Comparison of ENCODE assay signal across 19 mouse cellular contexts in the genomic region with DNA sequence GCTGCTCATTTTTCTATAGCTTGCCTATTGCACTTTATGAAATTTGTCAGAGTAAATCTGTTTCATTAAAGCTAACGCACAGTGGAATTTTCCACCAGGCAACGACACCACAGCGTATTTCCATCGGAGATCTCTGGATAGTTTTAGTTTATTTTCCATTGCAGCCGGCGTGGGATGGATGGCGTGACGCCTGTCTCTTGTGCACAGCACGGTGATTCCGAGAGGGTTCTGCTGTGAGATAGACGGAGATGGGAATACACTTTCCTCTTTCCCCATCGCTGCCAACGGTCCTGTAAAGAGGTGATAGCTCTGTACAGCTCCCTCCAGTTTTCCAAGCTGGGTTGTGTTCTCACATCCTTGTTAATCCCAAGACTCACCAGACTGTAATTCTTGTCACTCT.
DNase-seq lines count a peak whose midpoint lies in the region; ATAC-seq and TF ChIP-seq lines count a peak whose summit lies in the region.
"Had no signal": no experiment of that assay in that cellular context is flagged by ENCODE, and none has a peak within 500 bp of the region (broad histone marks: within the 10 kb centered on the region; RNA-seq: fewer than 3 reads in every experiment).

No protein-coding gene starts in this region.

- no peaks in the 10 kb centered on the region for H3K27me3 ChIP-seq in forebrain, postnatal 0 days (ENCODE audit: insufficient read depth, low read length)
- H3K27me3 ChIP-seq in forebrain, embryonic 15.5 days: no peaks in the 10 kb centered on the region
- H3K27me3 ChIP-seq: CH12.LX; heart, embryonic 13.5 days; hindbrain, embryonic 15.5 days; Patski had no signal

- no peaks in the 10 kb centered on the region for H3K4me1 ChIP-seq in forebrain, postnatal 0 days (ENCODE audit: insufficient read depth)
- 0 out of 2 replicates have a peak, but pooled peaks cover 3% of the 10 kb centered on the region for H3K4me1 ChIP-seq in forebrain, embryonic 15.5 days

- no peak for TF ChIP-seq CTCF in forebrain, postnatal 0 days (IDR thresholded peaks at IDR 0.05; ENCODE audit: low read depth)
- no peak for TF ChIP-seq CTCF in layer of hippocampus, adult 2 months (conservative IDR thresholded peaks at IDR 0.05)

- H3K36me3 ChIP-seq in forebrain, postnatal 0 days (ENCODE audit: insufficient read depth): no peaks in the 10 kb centered on the region
- peaks cover 8% of the 10 kb centered on the region; the same call in 1 of the 2 replicates for H3K36me3 ChIP-seq in forebrain, embryonic 15.5 days
- H3K36me3 ChIP-seq: heart, embryonic 13.5 days; hindbrain, embryonic 15.5 days had no signal

- no peak overlapping the region for H3K27ac ChIP-seq in forebrain, postnatal 0 days (ENCODE audit: low read depth, low read length)
- no peak overlapping the region for H3K27ac ChIP-seq in forebrain, embryonic 15.5 days (replicated peaks)
- H3K27ac ChIP-seq in layer of hippocampus, adult 2 months: peak overlapping the region; percentile 74
- H3K27ac ChIP-seq: heart, embryonic 13.5 days; hindbrain, embryonic 15.5 days had no signal

- peak; percentile 40; the same call in 1 of the 2 replicates for ATAC-seq in forebrain, postnatal 0 days
- no peak for ATAC-seq in forebrain, embryonic 15.5 days (replicated peaks)
- no peak for ATAC-seq in CD4-positive, CD25-positive, alpha-beta regulatory T cell, adult 4 months
- ATAC-seq: activated CD4-positive, CD25-positive, alpha-beta regulatory T cell, adult 4 months; forebrain, embryonic 16.5 days; Patski had no signal

- H3K9ac ChIP-seq in forebrain, postnatal 0 days: no peak overlapping the region
- H3K9ac ChIP-seq in forebrain, embryonic 15.5 days (replicated peaks): no peak overlapping the region
- H3K9ac ChIP-seq: heart, embryonic 13.5 days; hindbrain, embryonic 15.5 days had no signal

- no peak overlapping the region for H3K4me2 ChIP-seq in forebrain, postnatal 0 days (ENCODE audit: low read depth)
- no peak overlapping the region for H3K4me2 ChIP-seq in forebrain, embryonic 15.5 days (replicated peaks)
- H3K4me2 ChIP-seq: heart, embryonic 13.5 days; hindbrain, embryonic 15.5 days had no signal

- 82% methylated on average over 13 of the region's 13 CpGs for WGBS in forebrain, postnatal 0 days
- 91% methylated on average over 13 of the region's 13 CpGs for WGBS in forebrain, embryonic 15.5 days

- H3K4me3 ChIP-seq in forebrain, postnatal 0 days (ENCODE audit: low read depth, low read length): no peak overlapping the region
- no peak overlapping the region for H3K4me3 ChIP-seq in forebrain, embryonic 15.5 days
- no peak overlapping the region for H3K4me3 ChIP-seq in layer of hippocampus, adult 2 months
- H3K4me3 ChIP-seq: heart, embryonic 13.5 days; hindbrain, embryonic 15.5 days had no signal

- H3K9me3 ChIP-seq in forebrain, postnatal 0 days (ENCODE audit: low read length): no peaks in the 10 kb centered on the region
- no peaks in the 10 kb centered on the region for H3K9me3 ChIP-seq in forebrain, embryonic 15.5 days
- H3K9me3 ChIP-seq: hindbrain, embryonic 15.5 days had no signal

- DNase-seq in forebrain, postnatal 0 days: no peak
- no peak for DNase-seq in layer of hippocampus, adult 2 months (ENCODE audit: low spot score in 2 of 2)
- no peak for DNase-seq in layer of hippocampus, postnatal 10 days (ENCODE audit: low spot score in 2 of 2)
- DNase-seq in right cerebral cortex, adult 18-20 months: peak; percentile 34
- DNase-seq in right cerebral cortex, postnatal 4 days: no peak
- DNase-seq: adrenal gland, postnatal 14 days; cerebellum, adult 18-20 months; cerebellum, adult 9-11 months; cerebellum, postnatal 36 days; gastrocnemius, postnatal 14 days; heart, postnatal 36 days had no signal
